Mouse (Mus musculus) bone marrow, adult 2 months (tissue): ENCODE data around the gene Gm6408.
"Not testable (repeated sequence)": the region's sequence is repeated elsewhere in the genome, so short reads cannot be mapped to it uniquely, and the experiment has no call there.

Experiments used
- CTCF ChIP-seq: fragments of 200-500 bp; IDR thresholded peaks from 2 replicates; pipeline ENCODE4 v1.5.1; 2011; ENCODE audit warnings: low read length, control low read depth; ENCODE audit not compliant: control insufficient read depth, insufficient read depth
- POLR2A ChIP-seq: fragments of 200-500 bp; IDR thresholded peaks from 2 replicates; pipeline ENCODE4 v1.6.1; 2011; ENCODE audit warnings: low read depth, mild to moderate bottlenecking, control low read depth, low read length, borderline replicate concordance; ENCODE audit not compliant: control insufficient read depth

DNA sequence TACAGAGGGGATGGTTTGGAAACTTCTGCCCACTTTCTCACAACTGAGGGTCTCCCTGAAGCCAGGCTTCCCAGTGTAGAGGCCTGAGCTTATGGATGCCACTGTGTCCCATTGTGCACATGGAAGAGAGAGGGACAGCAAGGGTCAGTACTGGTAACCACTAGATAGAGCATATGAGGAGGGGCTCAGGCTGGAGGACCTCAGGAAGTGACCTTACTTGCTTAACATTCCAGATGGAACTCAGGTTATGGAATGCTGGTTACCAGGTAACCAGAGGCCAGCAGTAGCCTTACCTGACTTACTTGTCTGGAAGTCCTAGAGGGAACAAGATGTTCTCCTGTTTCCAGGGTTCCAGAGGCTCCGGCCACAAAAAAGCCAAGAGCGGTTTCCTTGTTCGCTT is at the start of gene Gm6408:
- TF ChIP-seq CTCF, POLR2A: not testable (repeated sequence)
